Mouse (Mus musculus): ENCODE data around the gene Topaz1.
"Not testable (repeated sequence)": the region's sequence is repeated elsewhere in the genome, so short reads cannot be mapped to it uniquely, and the experiment has no call there.

The Topaz1 gene

GRCm38 (mm10) chr9:122810212-122810611 is 63.1 kb downstream of the Topaz1 start:
- in situ Hi-C loops (cut with MseI, MboI) = no loop called here

GRCm38 (mm10) chr9:122812386-122812785 is 65.2 kb downstream of the Topaz1 start:
- in situ Hi-C loops (cut with MseI, MboI) = no loop called here

- in situ Hi-C loops (cut with MseI, MboI) = no loop called here
Measured at GRCm38 (mm10) chr9:122814775-122815174, 67.6 kb downstream of the Topaz1 start.

GRCm38 (mm10) chr9:122815239-122815851 is 68.2 kb downstream of the Topaz1 start:
- in situ Hi-C loops (cut with MseI, MboI) = no loop called here

GRCm38 (mm10) chr9:122823374-122824017 is 76.3 kb downstream of the Topaz1 start:
- in situ Hi-C loops (cut with MseI, MboI) = no loop called here

GRCm38 (mm10) chr9:122826743-122827142 is 79.6 kb downstream of the Topaz1 start:
- in situ Hi-C loops (cut with MseI, MboI) = no loop called here

GRCm38 (mm10) chr9:122829826-122830380 is 82.8 kb downstream of the Topaz1 start:
- in situ Hi-C loops (cut with MseI, MboI) = no loop called here

GRCm38 (mm10) chr9:122836126-122836525 is 89.0 kb downstream of the Topaz1 start:
- in situ Hi-C loops (cut with MseI, MboI) = no loop called here

- in situ Hi-C loops (cut with MseI, MboI) = no loop called here
Measured at GRCm38 (mm10) chr9:122836790-122837189, 89.6 kb downstream of the Topaz1 start.

GRCm38 (mm10) chr9:122837216-122837615 is 90.1 kb downstream of the Topaz1 start:
- in situ Hi-C loops (cut with MseI, MboI) = no loop called here

GRCm38 (mm10) chr9:122837680-122838079 is 90.5 kb downstream of the Topaz1 start:
- in situ Hi-C loops (cut with MseI, MboI) = no loop called here

GRCm38 (mm10) chr9:122843760-122844159 is 96.6 kb downstream of the Topaz1 start, which contains the start of gene Gm35549:
Gene Gm35549, minus strand, starts transcription at chr9:122844035.
- in situ Hi-C loops (cut with MseI, MboI) = no loop called here

- in situ Hi-C loops (cut with MseI, MboI) = no loop called here
Measured at GRCm38 (mm10) chr9:122845621-122846020, 98.5 kb downstream of the Topaz1 start.

GRCm38 (mm10) chr9:122846156-122846555 is 99.0 kb downstream of the Topaz1 start:
- in situ Hi-C loops (cut with MseI, MboI) = no loop called here

- in situ Hi-C loops (cut with MseI, MboI) = not testable (repeated sequence)
Measured at GRCm38 (mm10) chr9:122847811-122848311, 100.7 kb downstream of the Topaz1 start.
